Mouse (Mus musculus): ENCODE measurements around the gene Gm7029. TPM values are rescaled to one million over a fixed set of nuclear protein-coding genes. Genes with fewer than 3 reads are reported as not detected.
"Not testable (repeated sequence)": the region's sequence is repeated elsewhere in the genome, so short reads cannot be mapped to it uniquely, and the experiment has no call there.

The Gm7029 gene
- total RNA-seq, 2 experiments from 2014 or later, result not detected

GRCm38 (mm10) chr17:33891357-33891756 is 17.7 kb downstream of the Gm7029 start:
- intact Hi-C loops (cut with DNase I), result no loop called here
- no peak for DNase-seq

GRCm38 (mm10) chr17:33891892-33892291 is 18.3 kb downstream of the Gm7029 start:
- intact Hi-C loops (cut with DNase I); DNase-seq: not testable (repeated sequence)

- intact Hi-C loops (cut with DNase I), result no loop called here
- DNase-seq, result no peak
Observed at GRCm38 (mm10) chr17:33892429-33892828, 18.8 kb downstream of the Gm7029 start.

GRCm38 (mm10) chr17:33893011-33893410 is 19.4 kb downstream of the Gm7029 start:
- intact Hi-C loops (cut with DNase I); DNase-seq: not testable (repeated sequence)

GRCm38 (mm10) chr17:33897114-33897794 is 23.6 kb downstream of the Gm7029 start:
- DNase-seq, result no peak
- intact Hi-C loops (cut with DNase I), result no loop called here

DNA sequence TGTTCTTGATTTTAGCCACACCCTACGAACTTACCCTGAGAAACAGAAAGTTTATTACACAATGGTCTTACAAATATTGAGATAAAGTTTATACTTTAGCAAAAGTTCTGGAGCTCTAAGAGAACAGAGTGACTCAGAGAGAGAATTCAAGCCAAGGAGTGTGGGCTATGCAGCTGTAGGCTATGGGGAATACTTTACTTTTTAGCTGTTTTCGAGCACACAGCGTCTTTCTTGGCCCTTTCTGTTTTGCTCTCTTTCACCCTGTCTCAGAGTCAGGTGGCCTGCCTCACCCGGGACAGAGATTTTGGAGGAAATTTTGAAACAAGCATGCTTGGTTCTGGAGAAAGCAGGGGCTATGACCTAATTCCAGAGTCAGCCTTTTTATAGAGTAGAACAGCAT is 24.6 kb downstream of the Gm7029 start:
- intact Hi-C loops (cut with DNase I); DNase-seq: not testable (repeated sequence)

DNA sequence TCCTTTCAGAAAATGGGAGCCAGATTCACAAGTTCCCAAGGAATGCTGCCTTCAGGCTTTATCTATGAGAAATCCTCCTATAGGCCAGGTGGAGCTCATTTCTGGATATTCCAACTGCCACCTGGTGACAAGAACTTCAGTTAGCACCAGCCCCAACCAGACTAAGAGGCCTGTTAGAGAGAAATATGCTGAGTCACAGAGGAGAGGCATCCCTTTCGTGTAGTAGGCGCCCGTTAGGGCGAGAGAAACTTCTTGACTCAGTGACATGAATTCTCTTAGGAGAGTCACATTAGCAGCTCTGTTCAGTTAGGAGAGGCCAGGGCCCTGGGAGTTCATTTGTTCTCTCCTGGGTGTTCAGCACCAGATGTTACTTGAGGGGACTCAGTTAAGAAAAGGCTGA is 26.0 kb downstream of the Gm7029 start:
- intact Hi-C loops (cut with DNase I), result no loop called here
- no peak for DNase-seq

DNA sequence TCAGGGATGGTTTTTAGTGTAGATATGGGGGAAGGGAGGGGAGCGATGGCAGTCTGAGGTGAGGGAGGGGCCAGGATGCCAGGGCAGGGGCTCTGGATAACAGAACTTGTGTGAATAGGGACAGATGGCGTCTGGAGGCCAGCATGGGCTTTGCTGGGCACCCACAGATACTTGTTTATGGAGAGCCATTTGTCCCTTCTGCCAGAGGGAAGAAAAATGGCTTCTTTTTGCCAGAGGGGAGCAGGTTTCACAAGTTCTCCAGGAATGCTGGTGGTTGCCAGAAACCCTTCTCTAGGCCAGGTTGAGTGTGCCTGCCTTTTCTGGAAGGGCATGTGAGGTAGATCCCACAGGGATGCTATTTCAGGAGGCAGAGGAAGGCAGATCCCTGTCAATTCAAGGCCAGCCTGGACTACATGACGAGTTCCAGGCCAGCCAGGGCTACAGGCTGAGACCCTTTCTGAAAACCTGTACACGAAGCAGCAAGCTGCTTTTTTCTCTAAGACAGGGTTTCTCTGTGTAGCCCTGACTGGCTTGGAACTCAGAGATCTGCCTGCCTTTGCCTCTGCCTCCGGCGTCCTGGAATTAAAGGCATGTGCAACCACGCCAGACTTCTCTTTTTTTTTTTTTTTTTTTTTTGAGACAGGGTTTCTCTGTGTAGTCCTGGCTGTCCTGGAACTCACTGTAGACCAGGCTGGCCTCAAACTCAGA is 26.8 kb downstream of the Gm7029 start:
- DNase-seq, result no peak
- intact Hi-C loops (cut with DNase I), result no loop called here

DNA sequence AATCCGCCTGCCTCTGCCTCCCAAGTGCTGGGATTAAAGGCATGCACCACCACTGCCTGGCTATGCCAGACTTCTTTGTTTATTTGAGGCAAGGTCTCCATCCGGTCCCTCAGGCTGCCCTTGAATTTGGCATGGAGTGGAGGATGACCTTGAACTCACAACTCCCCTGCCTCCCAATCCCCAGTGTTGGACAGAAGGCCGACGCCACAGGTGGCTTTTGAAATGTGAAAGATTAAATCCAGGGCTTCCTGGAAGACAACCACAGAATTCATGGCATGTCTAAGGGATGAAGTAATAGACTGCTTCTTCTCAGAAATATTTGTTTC is 27.3 kb downstream of the Gm7029 start:
- no peak for DNase-seq
- intact Hi-C loops (cut with DNase I), result no loop called here

- no peak for DNase-seq
- intact Hi-C loops (cut with DNase I), result no loop called here
Observed at GRCm38 (mm10) chr17:33901653-33902052, 28.0 kb downstream of the Gm7029 start.

DNA sequence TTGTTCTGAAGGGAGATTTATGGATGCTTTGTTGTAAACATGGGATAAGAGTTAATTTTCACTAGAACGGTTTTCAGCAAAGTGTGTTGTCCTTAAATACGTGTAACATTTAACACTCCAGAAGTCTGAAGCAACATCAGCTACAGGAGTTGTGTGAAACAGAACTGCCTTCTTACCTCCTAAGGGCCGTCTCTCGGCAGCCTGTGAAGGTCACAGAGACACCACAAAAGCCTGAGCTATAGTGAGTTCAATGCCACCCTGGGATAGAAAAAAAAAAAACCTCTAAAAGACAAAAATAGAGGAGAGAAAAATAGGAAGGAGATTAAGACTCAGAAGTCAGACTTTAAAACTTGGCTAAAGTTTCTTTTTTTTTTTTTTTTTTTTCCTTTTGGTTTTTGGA is 28.4 kb downstream of the Gm7029 start:
- DNase-seq, result no peak
- intact Hi-C loops (cut with DNase I), result no loop called here

DNA sequence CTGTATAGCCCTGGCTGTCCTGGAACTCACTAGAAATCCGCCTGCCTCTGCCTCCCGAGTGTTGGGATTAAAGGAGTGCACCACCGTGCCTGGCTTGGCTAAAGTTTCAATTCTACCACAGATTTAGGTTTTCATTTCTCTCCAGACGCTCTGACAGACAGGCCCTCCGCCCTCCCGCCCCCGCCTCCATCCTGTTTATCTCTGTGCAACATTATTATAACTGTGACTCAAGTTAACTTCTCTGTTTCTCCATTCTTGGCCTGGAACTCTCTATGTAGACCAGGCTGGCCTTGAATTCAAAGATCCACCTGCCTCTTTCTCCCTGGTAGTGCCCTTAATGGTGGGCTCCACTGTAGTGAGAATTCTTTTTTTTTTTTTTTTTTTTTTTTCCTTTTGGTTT is 28.9 kb downstream of the Gm7029 start:
- intact Hi-C loops (cut with DNase I), result no loop called here
- no peak for DNase-seq

- intact Hi-C loops (cut with DNase I); DNase-seq: not testable (repeated sequence)
Observed at GRCm38 (mm10) chr17:33903911-33904651, 30.4 kb downstream of the Gm7029 start.

DNA sequence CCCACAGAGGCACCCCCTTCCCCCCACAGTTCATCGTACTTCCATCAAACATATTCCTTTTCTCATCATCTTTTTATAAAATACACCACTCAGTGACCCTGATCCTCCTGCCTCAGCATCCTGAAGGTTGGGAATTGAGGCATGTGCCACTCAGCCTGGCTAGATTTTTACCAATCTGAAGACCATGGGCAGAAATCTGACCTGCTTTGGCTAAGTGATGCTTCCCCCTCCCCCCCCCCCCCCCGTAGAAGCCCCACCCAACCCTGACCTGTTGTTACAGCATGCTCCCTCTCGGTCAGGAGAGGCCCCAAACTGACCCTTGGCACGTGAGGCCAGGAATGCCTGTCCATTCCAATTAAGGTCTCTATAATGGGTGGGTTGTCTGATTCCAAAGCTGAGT is 31.2 kb downstream of the Gm7029 start, which contains the start of gene Platr17:
Platr17 (plus strand) TSS at position 301 of the 400 bp plus-strand sequence.
- intact Hi-C loops (cut with DNase I); DNase-seq: not testable (repeated sequence)

- peak in 1 of 2 experiments; percentile 16 for DNase-seq
- intact Hi-C loops (cut with DNase I), result no loop called here
Observed at GRCm38 (mm10) chr17:33908331-33909076, 34.9 kb downstream of the Gm7029 start.

- intact Hi-C loops (cut with DNase I), result no loop called here
- peak; percentile 97 to 99 for DNase-seq
Observed at GRCm38 (mm10) chr17:33909077-33909868, 35.6 kb downstream of the Gm7029 start, which contains the start of gene Daxx. TSS of gene Daxx (plus strand) at chr17:33909414.

- DNase-seq, result peak in 1 of 2 experiments; percentile 11
- intact Hi-C loops (cut with DNase I), result no loop called here
Observed at GRCm38 (mm10) chr17:33909869-33910250, 36.2 kb downstream of the Gm7029 start.

- intact Hi-C loops (cut with DNase I), result no loop called here
- no peak for DNase-seq
Observed at GRCm38 (mm10) chr17:33910346-33911051, 36.9 kb downstream of the Gm7029 start.
